In the genomic region with DNA sequence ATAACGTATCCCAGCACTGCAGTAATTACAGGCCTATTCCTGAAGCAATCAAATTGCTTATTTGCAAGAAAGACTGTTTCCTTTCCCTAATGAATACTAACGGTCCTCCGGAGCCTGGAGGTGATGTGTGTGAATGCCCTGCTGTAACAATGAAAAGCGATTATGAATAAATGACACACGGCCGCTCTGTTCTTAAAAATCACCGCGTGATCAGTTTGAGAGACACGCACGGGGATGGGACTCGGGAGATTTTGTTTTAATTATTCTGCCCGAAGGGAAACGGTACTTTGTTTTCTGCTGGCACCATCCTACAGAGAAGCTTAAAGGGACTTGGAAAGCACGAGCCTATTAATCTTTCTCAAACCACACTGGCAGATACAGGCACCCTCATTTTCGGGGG, we compare ENCODE assay signal across 13 mouse cellular contexts. TPM values are rescaled to one million over a fixed set of nuclear protein-coding genes. Genes with fewer than 3 reads are reported as not detected.
DNase-seq lines count a peak whose midpoint lies in the region; ATAC-seq and TF ChIP-seq lines count a peak whose summit lies in the region.
"Had no signal": no experiment of that assay in that cellular context is flagged by ENCODE, and none has a peak within 500 bp of the region (broad histone marks: within the 10 kb centered on the region; RNA-seq: fewer than 3 reads in every experiment).

No protein-coding gene starts in this region.

- WGBS in embryonic facial prominence, embryonic 15.5 days: 35% methylated on average over 15 of the region's 15 CpGs
- WGBS in hindbrain, embryonic 15.5 days: 15% methylated on average over 15 of the region's 15 CpGs
- 23% methylated on average over 15 of the region's 15 CpGs for WGBS in neural tube, embryonic 14.5 days

- H3K27ac ChIP-seq in left cerebral cortex, adult 2 months: no peak overlapping the region
- no peak overlapping the region for H3K27ac ChIP-seq in embryonic facial prominence, embryonic 15.5 days (replicated peaks)
- peak overlapping the region; percentile 76 for H3K27ac ChIP-seq in hindbrain, embryonic 15.5 days (replicated peaks)
- H3K27ac ChIP-seq in neural tube, embryonic 14.5 days (ENCODE audit: low read depth, low read length): peak overlapping the region; percentile 8; the same call in 1 of the 2 replicates
- H3K27ac ChIP-seq: liver, embryonic 14.5 days had no signal

- 0 out of 2 replicates have a peak overlapping the region, but pooled peaks have one; percentile 8 for H3K4me2 ChIP-seq in embryonic facial prominence, embryonic 15.5 days (replicated peaks)
- peak overlapping the region; percentile 43 for H3K4me2 ChIP-seq in hindbrain, embryonic 15.5 days
- H3K4me2 ChIP-seq in neural tube, embryonic 14.5 days (ENCODE audit: low read depth, low read length): peak overlapping the region; percentile 30

- H3K4me1 ChIP-seq in embryonic facial prominence, embryonic 15.5 days: no peaks in the 10 kb centered on the region
- H3K4me1 ChIP-seq in hindbrain, embryonic 15.5 days (replicated peaks): peaks cover 26% of the 10 kb centered on the region
- no peaks in the 10 kb centered on the region; the same call in none of the 2 replicates for H3K4me1 ChIP-seq in neural tube, embryonic 14.5 days (ENCODE audit: control insufficient read depth, insufficient read depth, low read length)

- H3K9me3 ChIP-seq in embryonic facial prominence, embryonic 15.5 days (replicated peaks): no peaks in the 10 kb centered on the region
- H3K9me3 ChIP-seq in hindbrain, embryonic 15.5 days: no peaks in the 10 kb centered on the region
- no peaks in the 10 kb centered on the region for H3K9me3 ChIP-seq in neural tube, embryonic 14.5 days (ENCODE audit: control insufficient read depth, low read length)

- no peaks in the 10 kb centered on the region for H3K27me3 ChIP-seq in embryonic facial prominence, embryonic 15.5 days
- H3K27me3 ChIP-seq in hindbrain, embryonic 15.5 days: no peaks in the 10 kb centered on the region
- H3K27me3 ChIP-seq in neural tube, embryonic 14.5 days (ENCODE audit: control insufficient read depth, insufficient read depth, low read length): no peaks in the 10 kb centered on the region
- H3K27me3 ChIP-seq: Patski had no signal

- no peak overlapping the region for H3K9ac ChIP-seq in embryonic facial prominence, embryonic 15.5 days
- H3K9ac ChIP-seq in hindbrain, embryonic 15.5 days: no peak overlapping the region
- no peak overlapping the region for H3K9ac ChIP-seq in neural tube, embryonic 14.5 days (replicated peaks; ENCODE audit: low read depth, low read length)
- H3K9ac ChIP-seq: liver, embryonic 14.5 days had no signal

- no peak for ATAC-seq in embryonic facial prominence, embryonic 15.5 days (ENCODE audit: insufficient number of reproducible peaks, low FRiP score, low TSS enrichment, low read depth)
- peak; percentile 70 for ATAC-seq in hindbrain, embryonic 15.5 days (ENCODE audit: low FRiP score, low read depth)
- ATAC-seq in neural tube, embryonic 14.5 days (ENCODE audit: low read depth): peak; percentile 75
- ATAC-seq: Patski had no signal

- TF ChIP-seq CTCF in left cerebral cortex, adult 2 months (IDR thresholded peaks at IDR 0.05): no peak

- intact Hi-C loops in left cerebral cortex, adult 2 months (cut with DNase I): no loop called here
- intact Hi-C loops in left cerebral cortex, postnatal 4 days (cut with DNase I): no loop called here

- peak overlapping the region; percentile 27; the same call in 1 of the 2 replicates for H3K4me3 ChIP-seq in left cerebral cortex, adult 2 months
- H3K4me3 ChIP-seq in embryonic facial prominence, embryonic 15.5 days (replicated peaks): no peak overlapping the region
- peak overlapping the region; percentile 10; the same call in 1 of the 2 replicates for H3K4me3 ChIP-seq in hindbrain, embryonic 15.5 days
- H3K4me3 ChIP-seq in neural tube, embryonic 14.5 days (ENCODE audit: low read depth, low read length): no peak overlapping the region

- H3K36me3 ChIP-seq in embryonic facial prominence, embryonic 15.5 days: no peaks in the 10 kb centered on the region
- H3K36me3 ChIP-seq in hindbrain, embryonic 15.5 days: no peaks in the 10 kb centered on the region
- no peaks in the 10 kb centered on the region for H3K36me3 ChIP-seq in neural tube, embryonic 14.5 days (ENCODE audit: control insufficient read depth, insufficient read depth, low read length)

- no peak for DNase-seq in left cerebral cortex, adult 2 months (ENCODE audit: extremely low spot score in 1 of 2, low spot score in 2 of 2)
- DNase-seq in left cerebral cortex, postnatal 4 days: no peak
- DNase-seq in kidney, postnatal 25 days: no peak
- DNase-seq in adrenal gland, postnatal 4 days (ENCODE audit: low spot score in 2 of 2): no peak
- DNase-seq in left cerebral cortex, adult 11 months (ENCODE audit: low spot score): no peak
- DNase-seq: adrenal gland, postnatal 36 days; cerebellum, postnatal 14 days; right cerebral cortex, postnatal 4 days had no signal

RNA-seq across cellular contexts. Expression of a gene that starts 41.2 kb away (rescaled TPM):
- total RNA-seq in left cerebral cortex, adult 2 months (2021): 10 to 100 TPM; 18.6 to 19.1 TPM
- 10 to 100 TPM; 12.5 to 14.0 TPM for total RNA-seq in left cerebral cortex, postnatal 4 days (2021)
- 27.7 and 27.8 TPM in 2 replicates for polyA plus RNA-seq in embryonic facial prominence, embryonic 15.5 days (2015; fragmentation: Nextera tagmentation; extraction: Ambion mirVana)
- 17.9 and 19.3 TPM in 2 replicates for polyA plus RNA-seq in hindbrain, embryonic 15.5 days (2015; fragmentation: Nextera tagmentation; extraction: Ambion mirVana)
- 19.6 and 20.2 TPM in 2 replicates for polyA plus RNA-seq in neural tube, embryonic 14.5 days (2014; fragmentation: Nextera tagmentation; extraction: Ambion mirVana)
- total RNA-seq in adrenal gland, postnatal 4 days (2021): 10 to 100 TPM; 54.6 to 65.9 TPM

Comparison
In these comparisons a context has a peak if more than half of its experiments do, and no peak if none do; other contexts are left out.
1. H3K27ac ChIP-seq: peak in hindbrain, embryonic 15.5 days (single experiment) and neural tube, embryonic 14.5 days (single experiment); none in left cerebral cortex, adult 2 months (single experiment) and embryonic facial prominence, embryonic 15.5 days (single experiment).
2. H3K4me3 ChIP-seq: peak in left cerebral cortex, adult 2 months (single experiment) and hindbrain, embryonic 15.5 days (single experiment); none in embryonic facial prominence, embryonic 15.5 days (single experiment) and neural tube, embryonic 14.5 days (single experiment).
3. Peak in every context shown above with its lines, with median percentiles within 50 percentile points of each other: H3K4me2 ChIP-seq.